Mouse (Mus musculus): ENCODE data around the gene Timm17a.

DNA sequence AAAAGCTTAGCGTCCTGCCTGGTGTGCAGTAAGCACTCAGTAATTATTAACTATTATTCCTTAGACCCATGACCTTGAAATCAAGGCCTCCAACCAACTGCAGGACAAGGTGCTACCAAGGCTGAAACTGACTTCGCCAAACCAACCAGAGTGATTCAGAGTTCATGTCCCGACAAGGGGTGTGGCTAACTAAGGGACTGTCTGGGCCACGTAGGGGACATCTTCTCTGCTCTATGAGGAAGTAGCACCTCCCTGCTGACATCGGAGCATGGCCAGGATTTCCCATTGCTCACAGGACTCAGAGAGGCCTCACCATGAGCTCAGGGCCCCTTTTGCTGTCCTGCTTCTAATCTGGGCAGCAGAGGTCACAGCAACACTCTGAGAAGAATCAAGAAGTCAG, 47.7 kb downstream of the Timm17a start:
- TF ChIP-seq CTCF (conservative IDR thresholded peaks at IDR 0.05; ENCODE audit: low read length): no peak
- TF ChIP-seq POU5F1 (IDR thresholded peaks at IDR 0.05; ENCODE audit: borderline replicate concordance, low read length): no peak

Measured in E14TG2a.4 (cell line).